Mouse (Mus musculus) cerebellum, adult 18-20 months (tissue): ENCODE results near the gene Gm15319.
"Not testable (repeated sequence)": the region's sequence is repeated elsewhere in the genome, so short reads cannot be mapped to it uniquely, and the experiment has no call there.

ENCODE experiments used
- DNase-seq, 2 experiments: peaks; one replicate each; pipeline ENCODE4 v3.0.0; 2021

Gm15319 gene

DNA sequence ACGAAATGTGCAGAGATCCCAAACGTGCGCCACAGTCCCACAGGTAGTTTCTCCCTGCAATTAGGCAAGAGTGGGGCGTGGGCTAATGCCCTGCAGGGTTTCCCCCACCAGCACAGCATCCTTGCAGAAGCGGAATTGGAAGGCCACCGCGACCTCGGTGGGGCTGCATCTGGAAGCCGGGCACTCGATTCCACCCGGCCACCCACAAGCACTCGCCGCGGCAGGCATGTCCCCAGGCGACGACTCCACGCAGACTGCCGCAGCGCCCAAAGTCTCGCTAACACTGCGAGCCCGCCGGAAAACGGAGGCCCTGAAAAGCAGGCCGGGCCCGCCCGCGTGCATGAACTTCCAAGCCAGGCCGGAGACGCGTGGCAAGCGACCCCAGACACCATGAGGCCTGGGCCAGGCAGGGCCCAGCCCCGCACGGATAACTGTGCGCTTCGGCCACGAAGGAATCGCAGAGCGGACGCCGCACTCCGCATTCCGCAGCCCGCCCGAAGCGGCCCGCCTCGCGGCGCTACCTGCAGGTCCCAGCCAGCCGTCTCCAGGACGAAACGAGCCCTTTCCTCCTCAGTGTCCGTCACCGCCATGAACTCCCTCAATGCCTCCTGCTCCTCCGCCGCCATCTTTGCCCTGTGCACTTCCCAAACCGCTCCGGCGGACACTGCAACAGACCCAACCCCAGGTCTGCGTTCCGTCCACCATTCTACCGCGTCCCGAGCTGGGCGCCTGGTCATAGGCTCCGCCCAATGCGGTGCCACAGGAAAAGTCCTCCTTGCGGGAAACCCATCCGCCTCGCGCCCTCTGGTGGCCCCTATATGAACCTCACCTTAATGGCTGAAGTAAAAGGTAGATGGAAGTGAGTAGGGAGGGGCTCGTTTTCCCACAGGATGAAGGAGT lies 66.0 kb downstream of the Gm15319 start:
- peak; percentile 78 to 84 for DNase-seq

- DNase-seq: not testable (repeated sequence)
Observed at GRCm38 (mm10) chr8:20295881-20296280, 67.1 kb downstream of the Gm15319 start.

GRCm38 (mm10) chr8:20294826-20295225 lies 68.2 kb downstream of the Gm15319 start:
- peak in 1 of 2 experiments; percentile 20 for DNase-seq

- peak in 1 of 2 experiments; percentile 22 for DNase-seq
Observed at GRCm38 (mm10) chr8:20293966-20294365, 69.0 kb downstream of the Gm15319 start.

GRCm38 (mm10) chr8:20290015-20290414 lies 73.0 kb downstream of the Gm15319 start:
- DNase-seq: not testable (repeated sequence)

DNA sequence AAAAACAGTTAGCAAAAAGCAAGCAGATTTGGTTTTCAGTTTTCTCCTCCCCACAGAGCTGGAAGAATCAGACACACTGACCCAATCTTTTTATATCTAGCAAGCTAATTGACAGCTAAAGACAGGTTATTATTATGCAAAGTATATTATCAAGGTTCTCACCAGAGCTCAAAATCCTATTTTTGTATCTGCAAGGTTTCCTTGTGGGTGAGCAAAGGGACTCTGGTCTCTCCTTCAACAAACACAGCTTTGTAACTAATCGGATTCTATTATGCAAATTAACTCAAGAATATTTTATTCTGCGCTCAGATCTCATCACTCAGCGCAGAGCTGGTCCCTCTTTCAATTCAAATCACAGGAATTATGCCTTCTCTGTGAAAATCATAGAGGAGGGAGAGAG lies 74.1 kb downstream of the Gm15319 start:
- DNase-seq: peak in 1 of 2 experiments; percentile 22

GRCm38 (mm10) chr8:20287706-20288105 lies 75.3 kb downstream of the Gm15319 start:
- not testable (repeated sequence) for DNase-seq
